Mouse (Mus musculus) heart, embryonic 16.5 days (tissue): ENCODE results near the gene Taf10. TPM values are rescaled to one million over a fixed set of nuclear protein-coding genes. Genes with fewer than 3 reads are reported as not detected.

ENCODE experiments used
- ATAC-seq: fragments of 200-750 bp; cut with Nextera tagmentation; replicated peaks from 2 replicates; pipeline ENCODE4 v1.8.0; 2017; ENCODE audit warnings: moderate number of reproducible peaks; ENCODE audit not compliant: insufficient read depth, low FRiP score; ENCODE audit errors: extremely low read depth
- H3K27ac ChIP-seq: fragments of 300-500 bp; sonication (generic); 2 replicates; pipeline ENCODE4 v1.5.1; 2014; ENCODE audit warnings: mild to moderate bottlenecking, low read length, control low read depth, moderate library complexity
- H3K27me3 ChIP-seq: fragments of 300-500 bp; sonication (generic); 2 replicates; pipeline ENCODE4 v1.6.1; 2014; ENCODE audit warnings: low read length, mixed read lengths; ENCODE audit not compliant: control insufficient read depth, insufficient read depth
- H3K36me3 ChIP-seq: fragments of 300-500 bp; sonication (generic); 2 replicates; pipeline ENCODE4 v1.6.1; 2014; ENCODE audit not compliant: control insufficient read depth, insufficient read depth
- H3K4me1 ChIP-seq: fragments of 300-500 bp; sonication (generic); 2 replicates; pipeline ENCODE4 v1.6.1; 2014; ENCODE audit warnings: low read length, mixed read lengths; ENCODE audit not compliant: control insufficient read depth, insufficient read depth
- H3K4me2 ChIP-seq: fragments of 300-500 bp; sonication (generic); 2 replicates; pipeline ENCODE4 v1.6.1; 2014; ENCODE audit warnings: low read depth, mild to moderate bottlenecking, control low read depth, low read length
- H3K4me3 ChIP-seq: fragments of 300-500 bp; sonication (generic); 2 replicates; pipeline ENCODE4 v1.5.1; 2014; ENCODE audit warnings: mild to moderate bottlenecking, control low read depth, low read length
- H3K9ac ChIP-seq: fragments of 300-500 bp; sonication (generic); 2 replicates; pipeline ENCODE4 v1.6.1; 2014; ENCODE audit warnings: low read length, control low read depth
- H3K9me3 ChIP-seq: fragments of 300-500 bp; sonication (generic); replicated peaks from 2 replicates; pipeline ENCODE4 v1.6.1; 2016; ENCODE audit warnings: low read length; ENCODE audit not compliant: control insufficient read depth
- WGBS: fragments of 180-500 bp; shearing (Covaris S2); extraction: QIAGEN DNeasy Blood & Tissue Kit; methylation state at CpG from one replicate; pipeline ENCODE4 v1.1.7; 2014; 5-methylcytosine and 5-hydroxymethylcytosine counted together
- polyA plus RNA-seq: library from polyadenylated mRNA; unstranded; fragments of >200 nt; fragmentation: Nextera tagmentation; extraction: Ambion mirVana; gene quantifications from 2 replicates; pipeline ENCODE4 v1.2.1, GENCODE M21; 2015

The Taf10 gene
- 89.0 and 94.2 TPM in 2 replicates for polyA plus RNA-seq

GRCm38 (mm10) chr7:105743926-105744590 is at the start of gene Taf10:
Gene Taf10, minus strand, starts transcription at chr7:105744361.
- no peaks in the 10 kb centered on the region for H3K9me3 ChIP-seq
- H3K9ac ChIP-seq: peak within 1 kb of the TSS; percentile 95
- no peaks in the 10 kb centered on the region for H3K27me3 ChIP-seq
- H3K4me1 ChIP-seq: peaks cover 17% of the 10 kb centered on the region
- peak within 1 kb of the TSS; percentile 91 for H3K4me2 ChIP-seq
- H3K4me3 ChIP-seq: peak within 1 kb of the TSS; percentile 90
- peaks cover 25% of the 10 kb centered on the region for H3K36me3 ChIP-seq
- ATAC-seq: peak; percentile 97
- WGBS: 1% methylated on average over 67 of the region's 67 CpGs
- H3K27ac ChIP-seq: peak within 1 kb of the TSS; percentile 87

DNA sequence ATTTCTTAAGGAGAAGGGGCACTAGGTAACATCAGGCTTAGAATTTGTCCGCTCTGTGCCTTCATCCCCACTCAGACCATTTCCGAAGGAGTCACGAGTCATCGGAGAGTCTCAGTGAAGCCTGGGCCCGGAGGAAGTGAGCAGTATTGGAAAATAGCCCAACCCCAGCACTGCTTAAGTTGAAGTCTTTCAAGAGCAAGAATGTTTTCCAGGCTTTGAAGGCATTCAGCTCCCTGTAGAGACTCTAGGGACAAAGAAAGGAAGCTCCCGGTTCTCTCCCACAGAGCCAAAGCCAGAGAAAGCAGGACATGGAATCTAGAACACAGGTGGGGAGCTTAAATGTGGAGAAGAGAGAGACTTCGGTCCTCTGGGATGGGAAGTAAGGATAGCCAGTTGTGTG is 49.5 kb upstream of the Taf10 start:
- no peaks in the 10 kb centered on the region for H3K9me3 ChIP-seq
- no peaks in the 10 kb centered on the region for H3K36me3 ChIP-seq
- peaks cover 4% of the 10 kb centered on the region; the same call in 1 of the 2 replicates for H3K27me3 ChIP-seq
- H3K4me1 ChIP-seq: no peaks in the 10 kb centered on the region
- no peak for ATAC-seq
- 70% methylated on average over 7 of the region's 7 CpGs for WGBS
- H3K27ac ChIP-seq: peak overlapping the region; percentile 14; the same call in 1 of the 2 replicates
- H3K4me3 ChIP-seq: no peak overlapping the region
- no peak overlapping the region for H3K9ac ChIP-seq
- no peak overlapping the region for H3K4me2 ChIP-seq

DNA sequence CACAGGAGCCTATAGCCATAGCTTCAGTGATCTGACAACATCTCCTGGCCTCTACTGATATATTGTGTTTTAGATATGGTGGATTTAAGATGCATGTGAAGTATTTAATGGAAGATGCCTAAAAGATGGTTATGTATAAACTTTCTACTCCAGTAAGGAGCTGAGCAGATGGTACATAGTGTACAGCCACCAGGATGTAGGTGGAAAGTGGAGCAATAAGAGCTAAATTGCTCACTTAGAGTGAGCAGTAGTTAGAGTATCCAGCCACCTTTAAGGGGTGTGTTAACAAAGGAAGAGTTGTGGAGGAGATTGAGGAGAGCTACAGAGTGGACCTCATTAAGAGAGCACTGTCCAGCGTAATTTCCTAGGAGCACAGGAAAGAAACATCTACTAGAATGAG is 47.0 kb upstream of the Taf10 start:
- H3K36me3 ChIP-seq: no peaks in the 10 kb centered on the region
- 68% methylated on average over 1 of the region's 1 CpGs for WGBS
- no peak for ATAC-seq
- no peaks in the 10 kb centered on the region; the same call in 1 of the 2 replicates for H3K4me1 ChIP-seq
- H3K9ac ChIP-seq: no peak overlapping the region
- H3K9me3 ChIP-seq: no peaks in the 10 kb centered on the region
- peaks cover 12% of the 10 kb centered on the region for H3K27me3 ChIP-seq
- no peak overlapping the region for H3K4me2 ChIP-seq
- no peak overlapping the region for H3K4me3 ChIP-seq
- no peak overlapping the region for H3K27ac ChIP-seq

DNA sequence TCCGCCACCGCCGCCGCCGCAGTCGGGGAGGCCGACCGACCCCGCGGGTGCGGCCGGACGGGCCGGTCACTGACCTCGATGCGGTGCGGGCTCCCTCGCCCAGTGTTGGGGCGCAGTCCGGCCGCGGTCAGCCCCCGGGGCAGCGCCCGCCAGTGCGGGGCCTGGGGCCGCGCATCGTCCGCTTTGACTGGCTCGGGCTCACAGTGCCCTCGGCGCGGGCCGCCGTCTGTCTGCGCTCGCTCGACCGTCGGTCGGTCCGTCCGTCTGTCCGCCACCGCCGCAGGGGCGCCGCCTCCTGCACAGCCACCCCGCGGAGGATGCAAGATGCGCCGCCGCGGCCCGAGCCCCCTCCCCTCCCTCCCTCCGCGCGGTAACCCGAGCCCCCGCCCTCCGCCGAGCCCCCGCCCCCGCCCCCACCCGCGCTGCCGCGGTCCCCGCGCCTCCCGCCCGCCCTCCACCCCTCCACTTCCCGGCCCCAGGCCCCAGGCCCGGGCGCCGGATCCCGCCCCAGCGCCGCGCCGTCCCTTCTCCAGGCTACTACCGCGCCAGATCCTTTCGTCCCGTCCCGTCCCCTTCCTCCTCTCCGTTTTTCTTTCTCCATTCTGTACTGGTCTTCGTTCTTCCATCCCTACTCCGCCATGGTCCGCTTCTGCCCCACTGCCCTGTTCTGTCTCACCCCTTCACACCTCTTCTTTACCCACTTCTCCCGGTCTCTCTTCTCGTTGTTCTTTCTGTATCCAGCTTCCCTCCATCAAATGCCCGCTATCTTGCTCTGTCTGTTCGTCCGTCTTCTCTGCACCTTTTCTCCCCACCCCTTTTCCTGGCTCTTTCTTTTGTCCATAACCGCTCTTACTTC is 43.4 kb upstream of the Taf10 start, which contains the start of gene Dchs1:
Gene Dchs1 (minus strand): TSS at position 370 of the 856 bp plus-strand sequence.
- H3K27ac ChIP-seq: peak within 1 kb of the TSS; percentile 86
- WGBS: under 1% methylated on average over 64 of the region's 97 CpGs
- ATAC-seq: peak; percentile 69

GRCm38 (mm10) chr7:105786506-105787284 is 42.5 kb upstream of the Taf10 start:
- Histone ChIP-seq H3K9ac (peak overlapping the region; percentile 82), H3K9me3 (no peaks in the 10 kb centered on the region), H3K36me3 (no peaks in the 10 kb centered on the region), H3K27ac (peak overlapping the region; percentile 86), H3K4me2 (peak overlapping the region; percentile 74), H3K27me3 (peaks cover 18% of the 10 kb centered on the region), H3K4me1 (peaks cover 5% of the 10 kb centered on the region; the same call in 1 of the 2 replicates), H3K4me3 (peak overlapping the region; percentile 78)
- 9% methylated on average over 18 of the region's 20 CpGs for WGBS
- ATAC-seq: peak; percentile 53; the same call in 1 of the 2 replicates

More for the DNA sequence above, 43.4 kb upstream of the Taf10 start, which contains the start of gene Dchs1:
- H3K27me3 ChIP-seq: peaks cover 18% of the 10 kb centered on the region
- peak within 1 kb of the TSS; percentile 82 for H3K9ac ChIP-seq
- H3K4me2 ChIP-seq: peak within 1 kb of the TSS; percentile 74
- no peaks in the 10 kb centered on the region for H3K36me3 ChIP-seq
- peak within 1 kb of the TSS; percentile 78 for H3K4me3 ChIP-seq
- no peaks in the 10 kb centered on the region for H3K9me3 ChIP-seq
- peaks cover 5% of the 10 kb centered on the region; the same call in 1 of the 2 replicates for H3K4me1 ChIP-seq

DNA sequence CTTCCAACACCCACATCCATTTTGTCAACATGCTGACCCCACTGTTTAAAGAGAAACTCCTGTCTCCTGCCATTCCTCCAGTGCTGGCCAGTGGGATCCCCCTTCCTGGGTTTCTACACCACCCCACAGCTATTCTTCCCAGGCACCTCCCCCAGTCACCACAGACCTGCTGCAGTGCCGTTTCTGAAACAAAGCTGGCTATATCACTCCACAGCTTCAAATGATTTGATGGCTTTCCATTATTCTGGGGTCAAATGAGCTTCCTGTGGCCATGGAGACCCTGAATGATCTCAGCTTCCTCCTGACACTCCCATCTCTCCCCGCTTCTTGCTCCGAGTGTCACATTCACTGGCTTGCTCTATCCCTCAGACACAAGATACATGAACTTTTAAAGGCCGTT is 40.4 kb upstream of the Taf10 start:
- no peaks in the 10 kb centered on the region for H3K36me3 ChIP-seq
- peak overlapping the region; percentile 28; the same call in 1 of the 2 replicates for H3K27ac ChIP-seq
- WGBS: 41% methylated on average over 4 of the region's 4 CpGs
- H3K4me3 ChIP-seq: no peak overlapping the region
- no peak for ATAC-seq
- H3K9ac ChIP-seq: no peak overlapping the region
- peak overlapping the region; percentile 20; the same call in 1 of the 2 replicates for H3K4me2 ChIP-seq
- H3K27me3 ChIP-seq: peaks cover 18% of the 10 kb centered on the region
- H3K4me1 ChIP-seq: peaks cover 5% of the 10 kb centered on the region
- no peaks in the 10 kb centered on the region for H3K9me3 ChIP-seq

DNA sequence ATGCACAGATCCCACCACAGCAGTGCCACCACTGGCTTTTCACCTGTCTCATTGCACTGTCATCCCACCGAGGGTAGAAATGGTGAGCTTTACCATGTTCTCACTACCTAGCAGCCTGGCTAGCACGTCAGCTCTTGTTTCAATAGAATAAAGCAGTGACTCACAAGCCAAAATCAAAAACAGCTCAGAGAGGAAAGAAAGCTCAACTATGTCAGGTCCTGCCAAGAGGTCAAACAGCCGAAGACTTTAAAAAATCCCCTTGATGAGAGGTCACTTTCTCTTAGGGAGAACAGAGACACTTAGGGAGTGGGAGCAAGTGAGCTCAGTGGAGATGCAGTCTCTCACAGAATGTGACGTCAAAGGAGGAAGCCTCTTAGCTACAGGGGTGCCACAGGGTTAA is 39.7 kb upstream of the Taf10 start:
- no peak overlapping the region for H3K9ac ChIP-seq
- WGBS: 42% methylated on average over 4 of the region's 4 CpGs
- peaks cover 16% of the 10 kb centered on the region for H3K27me3 ChIP-seq

GRCm38 (mm10) chr7:105778553-105779265 is 34.5 kb upstream of the Taf10 start:
- Histone ChIP-seq H3K4me2 (peak overlapping the region; percentile 49), H3K36me3 (no peaks in the 10 kb centered on the region), H3K27me3 (peaks cover 4% of the 10 kb centered on the region), H3K9me3 (no peaks in the 10 kb centered on the region), H3K9ac (peak overlapping the region; percentile 43), H3K27ac (peak overlapping the region; percentile 89), H3K4me3 (peak overlapping the region; percentile 4; the same call in 1 of the 2 replicates), H3K4me1 (peaks cover 21% of the 10 kb centered on the region)
- WGBS: 19% methylated on average over 3 of the region's 4 CpGs
- peak; percentile 64 for ATAC-seq

More for the DNA sequence above, 39.7 kb upstream of the Taf10 start:
- Histone ChIP-seq H3K9me3 (no peaks in the 10 kb centered on the region), H3K4me3 (no peak overlapping the region), H3K27ac (no peak overlapping the region; the same call in 1 of the 2 replicates), H3K36me3 (no peaks in the 10 kb centered on the region), H3K4me2 (peak overlapping the region; percentile 20; the same call in 1 of the 2 replicates), H3K4me1 (peaks cover 8% of the 10 kb centered on the region)
- no peak for ATAC-seq
